Mouse (Mus musculus): ENCODE measurements around the gene Fbxo44. TPM values are rescaled to one million over a fixed set of nuclear protein-coding genes. Genes with fewer than 3 reads are reported as not detected.
A peak's percentile ranks its signal among the peaks of the same experiment; 100 is the strongest.
"Not testable (repeated sequence)": the region's sequence is repeated elsewhere in the genome, so short reads cannot be mapped to it uniquely, and the experiment has no call there.

The Fbxo44 gene
- total RNA-seq (2015; ENCODE audit: low replicate concordance) (1.1 TPM in 1 of 2 replicates, not detected in the other), total RNA-seq (2017; ENCODE audit: low replicate concordance) (not detected in 2 replicates)

GRCm38 (mm10) chr4:148160436-148161390 lies at the start of gene Fbxo44, which contains the start of gene Fbxo2:
Fbxo44 (minus strand) TSS chr4:148160482.
Fbxo2 (plus strand) TSS chr4:148160621.
- no peak for ATAC-seq (replicated peaks; ENCODE audit: low FRiP score, poor library complexity, severe bottlenecking)

DNA sequence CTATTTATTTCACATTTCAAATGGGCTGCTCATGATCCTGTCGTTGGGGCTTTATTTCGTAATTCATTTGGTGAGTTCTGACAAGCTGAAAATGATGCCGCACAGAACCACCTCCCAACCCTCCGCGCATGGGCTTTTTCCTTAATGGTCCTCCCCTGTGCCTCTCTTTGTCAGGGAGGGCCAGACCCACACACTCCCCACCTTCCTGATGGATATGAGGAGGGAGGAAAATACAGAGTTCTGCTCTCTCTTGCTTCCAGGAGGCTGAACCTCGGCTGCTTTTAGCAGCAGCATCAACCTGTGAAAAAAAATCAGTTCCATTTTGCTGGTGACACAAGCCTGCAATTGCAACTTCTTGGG lies 44.6 kb upstream of the Fbxo44 start:
- no peak for ATAC-seq (replicated peaks; ENCODE audit: low FRiP score, poor library complexity, severe bottlenecking)

- ATAC-seq (replicated peaks; ENCODE audit: low FRiP score, poor library complexity, severe bottlenecking) = peak; percentile 90
These were observed 44.0 kb upstream of the Fbxo44 start for GRCm38 (mm10) chr4:148204061-148204872.

- peak; percentile 56 for ATAC-seq (replicated peaks; ENCODE audit: low FRiP score, poor library complexity, severe bottlenecking)
These were observed 43.3 kb upstream of the Fbxo44 start for GRCm38 (mm10) chr4:148203557-148203956.

DNA sequence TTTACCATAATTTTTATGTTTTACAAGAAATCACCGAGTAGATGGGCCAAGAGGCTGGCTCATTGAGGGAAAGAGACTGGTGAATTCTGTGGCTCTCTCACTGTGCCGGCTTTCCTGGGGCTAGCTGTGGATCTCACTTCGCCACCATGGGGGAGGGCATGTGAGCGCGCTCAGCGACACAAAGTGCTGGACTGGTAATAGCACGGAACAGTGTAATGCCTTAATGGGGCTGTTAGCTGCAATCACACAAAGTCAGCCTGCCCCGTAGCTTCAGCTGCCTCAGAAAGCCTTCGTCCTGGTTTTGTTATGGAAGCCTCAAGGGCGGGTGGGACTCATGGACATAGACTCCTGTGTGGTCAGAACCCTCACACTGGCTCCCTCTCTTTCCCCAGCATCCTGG lies 38.4 kb upstream of the Fbxo44 start:
- no peak for ATAC-seq (replicated peaks; ENCODE audit: low FRiP score, poor library complexity, severe bottlenecking)

GRCm38 (mm10) chr4:148194400-148194799 lies 34.1 kb upstream of the Fbxo44 start:
- ATAC-seq (replicated peaks; ENCODE audit: low FRiP score, poor library complexity, severe bottlenecking) = 0 out of 2 replicates have a peak, but pooled peaks have one; percentile 48

GRCm38 (mm10) chr4:148192707-148193245 lies 32.5 kb upstream of the Fbxo44 start:
- no peak for ATAC-seq (replicated peaks; ENCODE audit: low FRiP score, poor library complexity, severe bottlenecking)

DNA sequence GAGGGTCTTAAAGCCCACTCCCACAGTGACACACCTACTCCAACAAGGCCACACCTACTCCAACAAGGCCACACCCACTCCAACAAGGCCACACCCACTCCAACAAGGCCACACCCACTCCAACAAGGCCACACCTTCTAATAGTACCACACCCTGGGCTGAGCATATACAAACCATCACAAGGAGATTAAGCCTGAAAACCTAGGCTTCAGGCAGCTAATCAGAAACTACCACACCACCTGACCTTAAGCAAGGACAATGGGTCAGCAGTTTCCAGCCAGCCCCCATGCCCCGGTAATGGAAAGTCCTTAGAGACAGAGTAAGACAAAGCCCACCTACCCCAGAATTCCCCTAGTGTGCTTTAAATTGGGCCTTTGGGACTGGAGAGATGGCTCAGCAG lies 28.5 kb upstream of the Fbxo44 start:
- peak; percentile 60; the same call in 1 of the 2 replicates for ATAC-seq (replicated peaks; ENCODE audit: low FRiP score, poor library complexity, severe bottlenecking)

DNA sequence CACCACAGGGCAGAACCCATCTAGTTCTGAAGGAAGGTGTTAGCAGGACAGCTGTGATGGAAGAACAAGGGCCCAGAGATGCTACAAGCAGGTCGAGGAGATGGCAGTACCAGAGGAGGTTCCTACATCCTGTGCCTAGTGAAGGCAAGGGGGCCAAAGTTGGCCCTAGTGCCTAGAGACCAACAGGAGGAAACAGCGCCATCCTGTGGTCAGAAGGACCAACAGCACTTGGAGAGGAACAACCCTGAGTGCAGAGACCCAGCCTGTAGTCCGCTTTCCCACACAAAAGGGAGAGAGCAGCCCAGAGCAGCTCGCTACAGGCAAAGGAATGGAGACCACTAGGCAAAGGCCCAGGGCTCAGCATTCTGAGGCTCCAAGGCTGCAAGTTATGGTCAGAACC lies 25.5 kb upstream of the Fbxo44 start:
- ATAC-seq (replicated peaks; ENCODE audit: low FRiP score, poor library complexity, severe bottlenecking) = no peak

DNA sequence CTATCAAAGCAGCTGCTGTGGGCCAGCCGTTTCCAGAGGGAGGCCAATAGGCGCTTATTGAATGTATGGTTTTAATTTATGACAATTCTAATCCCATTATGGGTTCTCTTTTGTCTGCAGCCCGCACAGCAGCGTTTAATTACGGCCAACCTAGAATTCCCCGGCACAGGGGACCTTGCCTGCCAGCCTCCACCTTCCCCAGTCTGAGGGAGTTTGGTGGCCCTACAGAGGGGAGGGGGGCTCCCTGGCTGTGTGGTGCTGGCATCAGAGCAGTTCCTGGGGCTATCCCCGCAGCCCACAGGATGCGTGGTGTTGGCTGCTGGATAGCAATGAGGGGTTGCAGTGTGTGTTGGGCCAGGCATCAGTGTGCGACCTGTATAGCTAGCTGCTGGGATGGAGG lies 24.3 kb upstream of the Fbxo44 start:
- ATAC-seq (replicated peaks; ENCODE audit: low FRiP score, poor library complexity, severe bottlenecking) = no peak

- no peak for ATAC-seq (replicated peaks; ENCODE audit: low FRiP score, poor library complexity, severe bottlenecking)
These were observed 22.1 kb upstream of the Fbxo44 start for GRCm38 (mm10) chr4:148182363-148182762.

GRCm38 (mm10) chr4:148181483-148181882 lies 21.2 kb upstream of the Fbxo44 start:
- no peak for ATAC-seq (replicated peaks; ENCODE audit: low FRiP score, poor library complexity, severe bottlenecking)

DNA sequence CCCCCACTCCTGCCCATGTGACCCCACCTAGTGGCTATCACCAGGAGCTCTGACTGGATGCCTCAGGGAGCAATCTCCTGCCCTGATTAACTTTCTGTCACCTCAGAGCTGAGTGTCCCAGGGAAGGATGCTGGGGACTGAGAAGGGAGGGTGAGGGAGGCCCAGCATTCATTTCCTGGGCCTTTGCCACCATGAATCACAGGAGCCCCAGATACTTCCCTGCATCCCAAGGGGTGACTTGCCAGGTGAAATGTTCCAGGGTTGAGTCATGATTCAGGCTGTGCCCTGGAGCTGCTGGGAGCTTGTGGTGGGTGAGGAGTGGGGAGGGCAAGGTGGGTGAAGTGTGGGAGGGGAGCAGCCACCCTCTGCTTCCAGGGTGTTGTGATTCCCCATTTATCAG lies 17.4 kb upstream of the Fbxo44 start:
- no peak for ATAC-seq (replicated peaks; ENCODE audit: low FRiP score, poor library complexity, severe bottlenecking)

GRCm38 (mm10) chr4:148176603-148177002 lies 16.3 kb upstream of the Fbxo44 start:
- not testable (repeated sequence) for ATAC-seq (replicated peaks; ENCODE audit: low FRiP score, poor library complexity, severe bottlenecking)

DNA sequence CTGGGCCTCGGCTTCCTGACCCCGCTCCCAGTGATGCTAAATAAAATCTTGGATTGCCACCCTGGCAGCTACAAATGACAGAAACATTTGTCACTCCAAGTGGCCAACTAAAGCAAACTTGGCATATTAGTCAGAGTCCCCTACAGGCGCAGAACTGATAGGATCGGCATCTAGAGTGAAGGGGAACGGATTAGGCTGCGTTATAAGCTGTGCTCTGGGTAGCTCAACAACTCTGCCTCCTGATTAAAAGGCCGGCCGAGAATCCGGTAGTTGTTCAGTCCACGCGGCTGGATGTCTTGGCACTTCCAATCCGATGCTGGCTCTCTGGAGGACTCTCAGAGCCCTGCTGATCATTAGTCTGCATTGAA lies 14.2 kb upstream of the Fbxo44 start:
- no peak for ATAC-seq (replicated peaks; ENCODE audit: low FRiP score, poor library complexity, severe bottlenecking)

DNA sequence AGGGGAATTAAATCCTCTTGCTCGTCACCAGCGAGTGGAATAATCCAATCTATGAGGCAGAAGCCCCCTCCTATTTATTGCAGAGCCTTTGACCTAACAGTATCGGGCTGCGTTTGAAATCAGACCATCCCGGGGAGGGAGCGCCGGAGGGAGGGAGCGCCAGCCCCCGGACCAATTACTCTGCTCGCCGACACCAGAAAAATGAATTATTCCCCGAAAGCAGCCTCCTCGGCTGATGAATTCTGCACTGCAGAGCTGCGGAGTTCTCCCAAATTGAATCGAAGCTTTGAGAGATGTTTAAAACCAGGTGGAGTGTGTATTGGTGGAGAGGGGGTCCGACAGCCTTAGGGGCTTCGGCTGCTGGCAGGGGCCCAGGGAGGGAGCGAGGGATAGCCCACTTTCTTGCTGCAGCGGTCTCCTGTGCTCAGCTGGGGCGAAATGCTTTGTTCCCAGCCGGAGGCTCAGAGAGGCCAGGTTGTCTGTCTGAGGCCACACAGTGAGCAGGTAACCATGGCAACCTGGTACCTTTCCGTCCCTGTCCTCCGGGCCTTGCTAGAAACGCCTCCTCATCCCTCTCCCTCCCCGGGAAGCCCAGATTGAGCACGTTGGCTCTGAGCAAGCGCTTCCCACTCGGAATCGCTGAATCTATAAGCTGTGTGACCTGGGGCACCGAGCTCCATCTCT lies 13.7 kb upstream of the Fbxo44 start:
- no peak for ATAC-seq (replicated peaks; ENCODE audit: low FRiP score, poor library complexity, severe bottlenecking)

DNA sequence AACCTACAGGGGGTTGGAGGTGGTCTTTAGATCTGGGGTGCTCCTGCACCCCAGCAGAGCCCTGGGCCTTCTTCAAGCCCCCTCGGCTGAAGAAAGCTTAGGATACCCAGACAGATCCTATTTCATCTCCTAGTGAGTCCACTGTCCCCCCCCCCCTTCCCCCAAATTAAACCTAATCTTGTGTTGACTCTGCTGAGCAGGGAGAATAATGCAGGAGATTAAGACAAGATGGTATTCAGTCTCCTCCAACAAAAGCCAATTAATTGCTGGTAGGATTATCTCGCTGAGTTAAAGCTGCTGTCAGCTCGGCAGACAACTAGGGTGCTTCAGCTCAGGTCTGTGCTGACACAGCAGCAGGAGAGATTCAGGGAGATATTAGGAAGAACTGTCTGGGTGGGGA lies 11.0 kb upstream of the Fbxo44 start:
- no peak for ATAC-seq (replicated peaks; ENCODE audit: low FRiP score, poor library complexity, severe bottlenecking)

DNA sequence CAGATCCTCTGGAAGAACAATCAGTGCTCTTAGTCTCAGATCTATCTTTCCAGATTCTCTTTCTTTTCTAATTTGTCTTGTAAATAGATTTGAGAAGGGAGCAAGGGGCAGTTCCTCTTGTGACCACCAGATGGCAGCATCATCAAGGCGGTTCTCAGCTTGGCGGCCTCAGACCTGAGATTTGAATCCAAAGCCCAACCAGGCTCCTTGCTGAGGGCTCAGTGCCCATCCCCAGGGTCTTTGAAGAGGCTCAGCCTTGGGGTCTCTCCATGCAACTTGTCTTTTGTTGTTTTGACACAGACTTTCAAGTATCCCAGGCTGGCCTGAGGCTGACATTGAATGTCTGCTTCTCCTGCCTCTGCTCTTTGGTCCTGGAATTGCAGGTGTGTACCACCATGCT lies 10.6 kb upstream of the Fbxo44 start:
- ATAC-seq (replicated peaks; ENCODE audit: low FRiP score, poor library complexity, severe bottlenecking) = 0 out of 2 replicates have a peak, but pooled peaks have one; percentile 40

DNA sequence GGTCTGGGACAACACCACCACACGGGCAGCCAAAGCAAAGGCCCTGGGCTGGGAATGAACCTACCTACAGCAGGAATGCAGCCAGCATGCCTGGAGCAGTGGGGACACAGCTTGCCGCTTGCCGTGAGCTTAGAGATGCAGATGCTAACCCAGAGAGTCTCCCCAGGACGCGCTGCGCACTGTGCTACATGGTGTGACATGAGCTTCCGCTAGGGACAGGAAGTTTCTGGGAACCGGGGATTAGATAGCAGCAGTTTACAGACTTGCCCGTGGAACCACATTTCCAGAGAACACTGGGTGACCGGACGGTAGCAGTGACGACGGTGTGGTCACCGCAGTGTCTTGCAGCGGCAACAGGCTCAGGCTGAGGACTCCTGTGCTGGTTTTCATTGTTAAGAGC lies 9.3 kb upstream of the Fbxo44 start:
- no peak for ATAC-seq (replicated peaks; ENCODE audit: low FRiP score, poor library complexity, severe bottlenecking)

- ATAC-seq (replicated peaks; ENCODE audit: low FRiP score, poor library complexity, severe bottlenecking) = peak; percentile 79
These were observed 8.0 kb upstream of the Fbxo44 start for GRCm38 (mm10) chr4:148168287-148168686.

Data from erythroid progenitor cell, adult 5-6 weeks (primary cell).